Mouse (Mus musculus): Measurements from ENCODE around the gene Erp44. TPM values are rescaled to one million over a fixed set of nuclear protein-coding genes. Genes with fewer than 3 reads are reported as not detected.

Gene Erp44
- total and polyA plus RNA-seq, 3 experiments: 8.0 to 64.1 (median 47.6) TPM

DNA sequence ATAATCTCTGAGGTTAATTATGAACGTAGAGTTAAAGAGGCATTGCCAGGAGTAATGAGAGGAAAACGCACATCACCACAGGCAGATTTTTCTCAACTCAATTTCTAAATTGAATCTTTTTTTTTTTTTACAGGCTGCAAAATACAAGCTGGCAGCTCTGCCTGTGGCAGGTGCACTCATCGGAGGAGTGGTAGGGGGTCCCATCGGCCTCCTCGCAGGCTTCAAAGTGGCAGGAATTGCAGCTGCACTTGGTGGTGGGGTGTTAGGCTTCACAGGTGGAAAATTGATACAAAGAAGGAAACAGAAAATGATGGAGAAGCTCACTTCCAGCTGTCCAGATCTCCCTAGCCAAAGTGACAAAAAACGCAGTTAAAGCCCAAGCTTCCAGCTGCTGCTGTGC is 98.0 kb downstream of the Erp44 start:
- Histone ChIP-seq H3K4me3 (ENCODE audit: low read depth, low read length) (no peak overlapping the region; the same call in 1 of the 2 replicates), H3K9me3 (replicated peaks) (no peaks in the 10 kb centered on the region), H3K36me3 (replicated peaks) (peaks cover 58% of the 10 kb centered on the region), H3K27me3 (ENCODE audit: insufficient read depth, low read length) (no peaks in the 10 kb centered on the region), H3K4me1 (ENCODE audit: insufficient read depth, low read depth, low read length) (peaks cover 41% of the 10 kb centered on the region)
- ATAC-seq (ENCODE audit: extremely low read depth, insufficient number of reproducible peaks, low FRiP score, poor library complexity, severe bottlenecking) (no peak), DNase-seq (ENCODE audit: low spot score) (no peak)
- TF ChIP-seq CTCF (IDR thresholded peaks at IDR 0.05; ENCODE audit: low read depth, low read length): no peak
- no peak for TF ChIP-seq GATA1 (IDR thresholded peaks at IDR 0.05; ENCODE audit: borderline replicate concordance, low read length)
- no peak for TF ChIP-seq TAL1 (conservative IDR thresholded peaks at IDR 0.05; ENCODE audit: low read depth, low read length)
- no peak for TF ChIP-seq POLR2AphosphoS5 (IDR thresholded peaks at IDR 0.05; ENCODE audit: insufficient replicate concordance, low read depth, low read length)
- TF ChIP-seq GATA2 (IDR thresholded peaks at IDR 0.05; ENCODE audit: borderline replicate concordance, low read depth, low read length): no peak

DNA sequence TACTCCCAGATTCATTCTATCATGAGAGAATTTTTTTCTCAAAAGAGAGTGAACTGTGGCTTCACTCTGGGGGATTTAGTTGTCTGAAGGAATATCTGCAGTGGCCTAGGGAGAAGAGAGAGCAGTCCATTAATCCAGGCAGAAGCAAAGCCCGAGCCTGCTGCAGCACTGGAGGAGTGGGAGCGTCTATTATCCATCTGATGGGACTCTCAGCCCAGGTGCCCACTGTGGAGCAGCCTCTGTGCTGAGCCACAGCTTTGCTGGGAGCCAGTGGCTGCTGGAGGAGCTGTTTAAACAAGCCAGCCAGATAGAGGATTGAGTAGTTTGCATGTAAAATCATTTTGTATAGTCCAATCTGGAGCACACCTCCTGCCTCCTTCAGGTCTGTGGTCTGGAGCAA is 98.4 kb downstream of the Erp44 start:
- no peak for TF ChIP-seq GATA2 (IDR thresholded peaks at IDR 0.05; ENCODE audit: borderline replicate concordance, low read depth, low read length)
- TF ChIP-seq TAL1 (conservative IDR thresholded peaks at IDR 0.05; ENCODE audit: low read depth, low read length): no peak
- no peak for TF ChIP-seq CTCF (IDR thresholded peaks at IDR 0.05; ENCODE audit: low read depth, low read length)
- no peak for TF ChIP-seq GATA1 (IDR thresholded peaks at IDR 0.05; ENCODE audit: borderline replicate concordance, low read length)
- no peak for TF ChIP-seq POLR2AphosphoS5 (IDR thresholded peaks at IDR 0.05; ENCODE audit: insufficient replicate concordance, low read depth, low read length)
- ATAC-seq (ENCODE audit: extremely low read depth, insufficient number of reproducible peaks, low FRiP score, poor library complexity, severe bottlenecking): no peak
- peaks cover 41% of the 10 kb centered on the region for H3K4me1 ChIP-seq (ENCODE audit: insufficient read depth, low read depth, low read length)
- no peaks in the 10 kb centered on the region for H3K9me3 ChIP-seq (replicated peaks)
- no peaks in the 10 kb centered on the region for H3K27me3 ChIP-seq (ENCODE audit: insufficient read depth, low read length)
- peaks cover 56% of the 10 kb centered on the region for H3K36me3 ChIP-seq (replicated peaks)
- H3K4me3 ChIP-seq (ENCODE audit: low read depth, low read length): no peak overlapping the region
- DNase-seq (ENCODE audit: low spot score): no peak

DNA sequence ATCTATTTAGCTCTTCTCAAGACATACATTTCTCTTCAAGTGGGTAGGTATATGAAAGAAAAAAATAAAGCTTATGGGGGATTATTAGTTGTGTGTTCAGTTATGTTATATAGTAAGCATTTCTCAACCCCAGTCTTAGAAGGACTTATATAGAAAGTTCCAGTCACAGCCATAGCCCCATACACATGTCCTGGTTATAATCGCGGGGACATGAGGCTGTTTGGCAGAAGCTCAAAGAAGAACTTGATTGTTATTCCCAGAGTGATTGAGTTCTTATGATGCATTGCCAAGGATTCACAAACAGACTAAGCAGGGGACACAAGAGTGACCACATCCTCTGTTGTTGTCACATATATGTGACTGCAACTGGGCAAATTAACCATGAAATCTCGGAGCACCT is 103.7 kb downstream of the Erp44 start:
- H3K4me1 ChIP-seq (ENCODE audit: insufficient read depth, low read depth, low read length): peaks cover 17% of the 10 kb centered on the region
- ATAC-seq (ENCODE audit: extremely low read depth, insufficient number of reproducible peaks, low FRiP score, poor library complexity, severe bottlenecking) (no peak), DNase-seq (ENCODE audit: low spot score) (no peak)
- H3K4me3 ChIP-seq (ENCODE audit: low read depth, low read length): no peak overlapping the region
- TF ChIP-seq TAL1 (conservative IDR thresholded peaks at IDR 0.05; ENCODE audit: low read depth, low read length): no peak
- H3K27me3 ChIP-seq (ENCODE audit: insufficient read depth, low read length): no peaks in the 10 kb centered on the region
- H3K9me3 ChIP-seq (replicated peaks): no peaks in the 10 kb centered on the region
- peaks cover 23% of the 10 kb centered on the region for H3K36me3 ChIP-seq (replicated peaks)

DNA sequence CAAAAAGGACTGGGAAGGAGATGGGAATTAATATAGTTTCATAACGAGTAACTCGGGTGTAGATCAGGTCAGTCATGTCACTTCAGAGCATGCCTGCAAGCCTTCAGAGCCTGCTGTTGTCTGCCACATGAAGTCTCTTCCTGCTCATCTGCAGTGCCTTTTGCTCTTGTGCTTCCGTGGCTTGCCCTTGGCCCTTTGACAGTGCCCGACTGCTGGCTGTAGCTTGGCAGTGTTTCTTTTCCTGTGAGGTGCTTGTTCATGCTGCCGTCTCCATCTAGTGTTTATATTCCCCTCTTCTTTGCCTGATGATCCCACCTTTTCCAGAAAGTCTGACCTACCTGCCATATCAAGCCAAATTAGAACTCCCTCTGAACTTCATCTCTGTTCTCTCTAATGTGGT is 115.5 kb downstream of the Erp44 start:
- peaks cover 2% of the 10 kb centered on the region for H3K9me3 ChIP-seq (replicated peaks)
- H3K4me1 ChIP-seq (ENCODE audit: insufficient read depth, low read depth, low read length): peaks cover 28% of the 10 kb centered on the region
- TF ChIP-seq GATA1 (IDR thresholded peaks at IDR 0.05; ENCODE audit: borderline replicate concordance, low read length) (no peak), TAL1 (conservative IDR thresholded peaks at IDR 0.05; ENCODE audit: low read depth, low read length) (no peak), POLR2AphosphoS5 (IDR thresholded peaks at IDR 0.05; ENCODE audit: insufficient replicate concordance, low read depth, low read length) (no peak)
- H3K27me3 ChIP-seq (ENCODE audit: insufficient read depth, low read length): no peaks in the 10 kb centered on the region
- no peak for DNase-seq (ENCODE audit: low spot score)
- H3K4me3 ChIP-seq (ENCODE audit: low read depth, low read length): no peak overlapping the region
- ATAC-seq (ENCODE audit: extremely low read depth, insufficient number of reproducible peaks, low FRiP score, poor library complexity, severe bottlenecking): no peak
- peaks cover 70% of the 10 kb centered on the region for H3K36me3 ChIP-seq (replicated peaks)

DNA sequence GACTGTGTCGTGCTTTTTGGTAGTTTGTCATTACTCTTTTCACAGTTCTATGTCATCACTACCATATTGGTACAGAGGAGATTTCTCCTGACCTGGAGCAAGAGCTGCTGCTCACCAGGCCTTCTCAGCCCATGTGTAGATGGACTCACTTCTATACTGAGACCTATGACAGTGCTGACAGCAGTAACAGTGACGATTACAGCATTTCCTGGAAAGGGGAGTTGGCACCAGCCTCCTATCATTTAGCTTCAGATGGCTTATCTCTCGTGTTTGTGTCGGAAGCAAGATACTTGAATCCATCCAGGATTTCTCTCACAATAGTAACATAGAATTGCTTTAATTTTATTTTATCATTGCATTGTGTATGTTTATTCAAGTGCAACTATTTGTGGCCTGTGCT is 119.0 kb downstream of the Erp44 start:
- no peak overlapping the region; the same call in 1 of the 2 replicates for H3K4me3 ChIP-seq (ENCODE audit: low read depth, low read length)
- no peaks in the 10 kb centered on the region for H3K27me3 ChIP-seq (ENCODE audit: insufficient read depth, low read length)
- H3K36me3 ChIP-seq (replicated peaks): peaks cover 60% of the 10 kb centered on the region
- DNase-seq (ENCODE audit: low spot score) (peak; percentile 25), ATAC-seq (ENCODE audit: extremely low read depth, insufficient number of reproducible peaks, low FRiP score, poor library complexity, severe bottlenecking) (peak; percentile 78)
- H3K4me1 ChIP-seq (ENCODE audit: insufficient read depth, low read depth, low read length): peaks cover 44% of the 10 kb centered on the region
- no peaks in the 10 kb centered on the region for H3K9me3 ChIP-seq (replicated peaks)
- TF ChIP-seq POLR2AphosphoS5 (IDR thresholded peaks at IDR 0.05; ENCODE audit: insufficient replicate concordance, low read depth, low read length) (no peak), TAL1 (conservative IDR thresholded peaks at IDR 0.05; ENCODE audit: low read depth, low read length) (no peak; the same call in 1 of the 2 replicates)

DNA sequence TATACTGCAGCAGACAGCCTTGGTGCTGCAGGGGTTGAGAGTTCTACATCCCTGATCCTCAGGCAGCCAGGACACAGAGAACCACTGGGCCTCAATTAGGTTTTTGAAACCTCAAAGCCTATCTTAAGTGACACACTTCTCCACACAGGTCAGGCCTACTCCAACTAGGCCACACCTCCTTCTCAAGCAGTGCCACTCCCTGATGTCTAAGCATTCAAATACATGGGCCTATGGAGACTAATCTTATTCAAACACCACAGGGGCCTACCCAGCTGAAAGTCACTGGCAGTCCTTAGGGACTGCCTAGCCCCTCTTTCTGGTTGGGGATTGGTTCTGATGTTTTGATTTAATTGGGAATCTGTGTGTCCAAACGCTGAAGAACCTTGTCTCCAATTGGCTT is 123.5 kb downstream of the Erp44 start:
- TF ChIP-seq GATA1 (IDR thresholded peaks at IDR 0.05; ENCODE audit: borderline replicate concordance, low read length): no peak
- no peak for TF ChIP-seq POLR2AphosphoS5 (IDR thresholded peaks at IDR 0.05; ENCODE audit: insufficient replicate concordance, low read depth, low read length)
- no peak for TF ChIP-seq GATA2 (IDR thresholded peaks at IDR 0.05; ENCODE audit: borderline replicate concordance, low read depth, low read length)
- TF ChIP-seq TAL1 (conservative IDR thresholded peaks at IDR 0.05; ENCODE audit: low read depth, low read length): no peak
- TF ChIP-seq CTCF (IDR thresholded peaks at IDR 0.05; ENCODE audit: low read depth, low read length): no peak
- H3K36me3 ChIP-seq (replicated peaks): peaks cover 60% of the 10 kb centered on the region
- no peaks in the 10 kb centered on the region for H3K9me3 ChIP-seq (replicated peaks)
- DNase-seq (ENCODE audit: low spot score) (no peak), ATAC-seq (ENCODE audit: extremely low read depth, insufficient number of reproducible peaks, low FRiP score, poor library complexity, severe bottlenecking) (no peak)
- H3K4me3 ChIP-seq (ENCODE audit: low read depth, low read length): no peak overlapping the region
- peaks cover 37% of the 10 kb centered on the region for H3K4me1 ChIP-seq (ENCODE audit: insufficient read depth, low read depth, low read length)
- H3K27me3 ChIP-seq (ENCODE audit: insufficient read depth, low read length): no peaks in the 10 kb centered on the region

DNA sequence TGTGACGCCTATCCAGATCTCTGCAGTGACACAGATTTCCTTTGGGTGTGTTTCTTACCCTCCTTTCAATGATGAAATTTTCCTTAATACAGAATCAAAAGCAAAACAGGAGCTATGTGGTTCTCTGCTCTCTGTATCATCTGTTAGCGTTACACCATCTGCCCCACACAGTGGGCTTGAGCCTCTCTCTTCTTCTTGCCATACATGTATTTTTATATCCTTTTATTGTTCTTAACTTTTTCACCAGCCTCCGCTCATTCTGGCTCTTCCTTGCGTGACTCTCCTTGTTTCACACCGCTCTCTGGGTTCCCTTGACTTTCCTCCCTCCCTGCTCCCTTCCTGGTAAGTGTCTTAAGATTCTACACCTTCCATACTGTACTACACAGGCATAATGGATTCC is 126.1 kb downstream of the Erp44 start:
- ATAC-seq (ENCODE audit: extremely low read depth, insufficient number of reproducible peaks, low FRiP score, poor library complexity, severe bottlenecking): no peak
- Histone ChIP-seq H3K27me3 (ENCODE audit: insufficient read depth, low read length) (no peaks in the 10 kb centered on the region), H3K9me3 (replicated peaks) (no peaks in the 10 kb centered on the region), H3K4me1 (ENCODE audit: insufficient read depth, low read depth, low read length) (peaks cover 25% of the 10 kb centered on the region; the same call in 1 of the 2 replicates), H3K36me3 (replicated peaks) (peaks cover 62% of the 10 kb centered on the region), H3K4me3 (ENCODE audit: low read depth, low read length) (no peak overlapping the region)
- no peak for TF ChIP-seq GATA1 (IDR thresholded peaks at IDR 0.05; ENCODE audit: borderline replicate concordance, low read length)
- no peak for TF ChIP-seq TAL1 (conservative IDR thresholded peaks at IDR 0.05; ENCODE audit: low read depth, low read length)
- no peak for TF ChIP-seq CTCF (IDR thresholded peaks at IDR 0.05; ENCODE audit: low read depth, low read length)
- TF ChIP-seq GATA2 (IDR thresholded peaks at IDR 0.05; ENCODE audit: borderline replicate concordance, low read depth, low read length): no peak
- no peak for TF ChIP-seq POLR2AphosphoS5 (IDR thresholded peaks at IDR 0.05; ENCODE audit: insufficient replicate concordance, low read depth, low read length)
- no peak for DNase-seq (ENCODE audit: low spot score)

Measured in G1E (cell line).